Comparison of ENCODE assay signal across 8 mouse cellular contexts in the genomic region with DNA sequence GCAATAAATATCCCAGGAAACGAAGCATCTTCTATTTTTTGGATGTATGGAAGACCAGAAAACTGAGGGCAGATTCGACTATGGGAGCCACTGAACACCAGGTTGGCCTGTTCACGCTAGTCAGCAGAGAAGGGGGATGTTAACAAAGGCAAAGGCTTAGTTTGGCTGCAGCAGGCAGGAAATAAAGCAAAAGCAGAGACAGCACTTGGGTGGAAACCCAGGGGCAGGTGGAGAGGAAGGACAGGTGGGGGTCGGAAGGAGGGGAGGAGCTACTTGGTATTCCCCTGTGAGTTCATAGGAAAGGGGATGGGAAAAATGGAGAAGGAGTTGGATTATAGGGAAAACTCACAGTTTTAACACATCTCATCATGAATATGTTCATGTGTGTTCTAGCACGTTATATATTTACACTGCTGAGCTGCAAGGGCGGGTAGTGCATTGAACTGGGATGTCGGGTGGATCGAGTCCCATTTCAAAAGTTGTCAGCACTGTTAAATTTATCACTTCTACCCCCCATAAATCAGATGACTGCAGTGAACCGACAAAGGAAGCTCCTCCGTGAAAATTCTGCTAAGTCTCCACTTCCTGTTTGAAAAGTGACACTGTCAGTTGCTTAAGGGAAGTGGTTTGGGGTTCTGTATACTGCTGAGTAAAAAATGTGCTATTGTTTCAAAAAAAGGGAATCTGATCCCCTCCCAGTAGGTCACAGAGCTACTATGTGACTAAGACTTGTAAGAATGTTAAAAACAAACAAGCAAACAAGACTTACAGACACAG. TPM values are rescaled to one million over a fixed set of nuclear protein-coding genes. Genes with fewer than 3 reads are reported as not detected.
A peak's percentile ranks its signal among the peaks of the same experiment; 100 is the strongest.
DNase-seq lines count a peak whose midpoint lies in the region; ATAC-seq and TF ChIP-seq lines count a peak whose summit lies in the region.

No protein-coding gene starts in this region.

- no peak overlapping the region for H3K4me2 ChIP-seq in forebrain, postnatal 0 days (ENCODE audit: low read depth)
- no peak overlapping the region for H3K4me2 ChIP-seq in forebrain, embryonic 14.5 days (ENCODE audit: low read length)
- H3K4me2 ChIP-seq in heart, embryonic 12.5 days, result no peak overlapping the region

- no peak for TF ChIP-seq CTCF in forebrain, postnatal 0 days (IDR thresholded peaks at IDR 0.05; ENCODE audit: low read depth)

- H3K27me3 ChIP-seq in forebrain, postnatal 0 days (ENCODE audit: insufficient read depth, low read length), result no peaks in the 10 kb centered on the region
- H3K27me3 ChIP-seq in forebrain, embryonic 14.5 days (replicated peaks; ENCODE audit: control insufficient read depth, insufficient read depth, low read length), result no peaks in the 10 kb centered on the region
- no peaks in the 10 kb centered on the region for H3K27me3 ChIP-seq in heart, embryonic 12.5 days (replicated peaks)

- WGBS in forebrain, postnatal 0 days, result 73% methylated on average over 10 of the region's 10 CpGs
- WGBS in forebrain, embryonic 14.5 days, result 76% methylated on average over 10 of the region's 10 CpGs
- 52% methylated on average over 10 of the region's 10 CpGs for WGBS in heart, embryonic 12.5 days
- 7% methylated on average over 10 of the region's 10 CpGs for WGBS in macrophage (ENCODE audit: missing documents)

- no peaks in the 10 kb centered on the region for H3K4me1 ChIP-seq in forebrain, postnatal 0 days (ENCODE audit: insufficient read depth)
- no peaks in the 10 kb centered on the region for H3K4me1 ChIP-seq in forebrain, embryonic 14.5 days (ENCODE audit: control insufficient read depth, insufficient read depth, low read length)
- peaks cover 25% of the 10 kb centered on the region for H3K4me1 ChIP-seq in heart, embryonic 12.5 days (replicated peaks)

- peaks cover 74% of the 10 kb centered on the region for H3K79me2 ChIP-seq in macrophage (ENCODE audit: inconsistent target)

- H3K36me3 ChIP-seq in forebrain, postnatal 0 days (ENCODE audit: insufficient read depth), result no peaks in the 10 kb centered on the region
- H3K36me3 ChIP-seq in forebrain, embryonic 14.5 days (ENCODE audit: control insufficient read depth, insufficient read depth, low read length), result no peaks in the 10 kb centered on the region
- H3K36me3 ChIP-seq in heart, embryonic 12.5 days, result no peaks in the 10 kb centered on the region
- peaks cover 18% of the 10 kb centered on the region for H3K36me3 ChIP-seq in macrophage (ENCODE audit: inconsistent target)

- H3K9ac ChIP-seq in forebrain, postnatal 0 days, result no peak overlapping the region
- no peak overlapping the region for H3K9ac ChIP-seq in forebrain, embryonic 14.5 days (ENCODE audit: low read length)
- H3K9ac ChIP-seq in heart, embryonic 12.5 days, result no peak overlapping the region

- no peaks in the 10 kb centered on the region for H3K9me3 ChIP-seq in forebrain, postnatal 0 days (ENCODE audit: low read length)
- no peaks in the 10 kb centered on the region for H3K9me3 ChIP-seq in forebrain, embryonic 14.5 days (replicated peaks; ENCODE audit: control insufficient read depth, low read length)
- no peaks in the 10 kb centered on the region for H3K9me3 ChIP-seq in heart, embryonic 12.5 days (replicated peaks)

- peak; percentile 20; the same call in 1 of the 2 replicates for ATAC-seq in forebrain, postnatal 0 days
- no peak for ATAC-seq in forebrain, embryonic 14.5 days
- ATAC-seq in heart, embryonic 12.5 days (ENCODE audit: insufficient number of reproducible peaks, low FRiP score), result peak; percentile 33; the same call in 1 of the 2 replicates

- H3K4me3 ChIP-seq in forebrain, postnatal 0 days (ENCODE audit: low read depth, low read length), result no peak overlapping the region
- no peak overlapping the region for H3K4me3 ChIP-seq in forebrain, embryonic 14.5 days (ENCODE audit: low read depth, low read length)
- H3K4me3 ChIP-seq in heart, embryonic 12.5 days, result no peak overlapping the region
- no peak overlapping the region for H3K4me3 ChIP-seq in macrophage (ENCODE audit: inconsistent target)

- H3K27ac ChIP-seq in forebrain, postnatal 0 days (ENCODE audit: low read depth, low read length), result no peak overlapping the region
- H3K27ac ChIP-seq in forebrain, embryonic 14.5 days (ENCODE audit: low read depth, low read length), result no peak overlapping the region
- H3K27ac ChIP-seq in heart, embryonic 12.5 days (ENCODE audit: poor library complexity, severe bottlenecking), result no peak overlapping the region
- H3K27ac ChIP-seq in macrophage, result peak overlapping the region; percentile 100

- DNase-seq in forebrain, postnatal 0 days, result no peak
- no peak for DNase-seq in forebrain, embryonic 14.5 days (ENCODE audit: low spot score)
- DNase-seq in 416B (ENCODE audit: low read depth), result peak; percentile 79
- no peak for DNase-seq in frontal cortex, postnatal 25 days (ENCODE audit: low spot score in 2 of 2)
- DNase-seq in cerebellum, adult 11 months, result no peak
- DNase-seq in right cerebral cortex, postnatal 36 days (ENCODE audit: low spot score in 2 of 2), result no peak

RNA-seq across cellular contexts. Expression of a gene that starts 21.8 kb away (rescaled TPM):
- total RNA-seq in forebrain, postnatal 0 days (2014; rRNA removed), result 5.3 and 6.7 TPM in 2 replicates
- polyA plus RNA-seq in forebrain, postnatal 0 days (2015; fragmentation: Nextera tagmentation; extraction: Ambion mirVana), result 3.3 and 4.8 TPM in 2 replicates
- 3.7 and 4.7 TPM in 2 replicates for polyA plus RNA-seq in forebrain, embryonic 14.5 days (2014; fragmentation: Nextera tagmentation; extraction: Ambion mirVana)
- 3.9 and 4.0 TPM in 2 replicates for polyA plus RNA-seq in heart, embryonic 12.5 days (2016; fragmentation: Nextera tagmentation; extraction: Ambion mirVana)
- total RNA-seq in macrophage (2018; cell fraction: chromatin; rRNA removed), result 1,000 to 10,000 TPM in 8 of 26 experiments, 100 to 1,000 TPM in 18; 260 to 1,350 (median 482) TPM
- total RNA-seq in macrophage (2018; cell fraction: cytosol; rRNA removed), result 100 to 1,000 TPM in 13 of 26 experiments, 10 to 100 TPM in 13; 44.5 to 321 (median 150) TPM
- total RNA-seq in macrophage (2018; cell fraction: nucleus; rRNA removed), result 1,000 to 10,000 TPM in 2 of 26 experiments, 100 to 1,000 TPM in 23, 10 to 100 TPM in 1; 86.3 to 1,212 (median 410) TPM
- polyA plus RNA-seq in macrophage (2018), result 108 to 246 TPM (median 219 TPM) in 3 replicates

Comparison
In these comparisons a context has a peak if more than half of its experiments do, and no peak if none do; other contexts are left out.
1. RNA of a gene that starts 21.8 kb away (polyA plus RNA-seq): 108 to 246 TPM in macrophage; 3.3 to 4.8 TPM in forebrain, postnatal 0 days, 3.9 to 4.0 TPM in heart, embryonic 12.5 days and 3.7 to 4.7 TPM in forebrain, embryonic 14.5 days; every median in the first group is over 10 times any median in the second.